Mouse (Mus musculus): ENCODE measurements around the gene Layn.

DNA sequence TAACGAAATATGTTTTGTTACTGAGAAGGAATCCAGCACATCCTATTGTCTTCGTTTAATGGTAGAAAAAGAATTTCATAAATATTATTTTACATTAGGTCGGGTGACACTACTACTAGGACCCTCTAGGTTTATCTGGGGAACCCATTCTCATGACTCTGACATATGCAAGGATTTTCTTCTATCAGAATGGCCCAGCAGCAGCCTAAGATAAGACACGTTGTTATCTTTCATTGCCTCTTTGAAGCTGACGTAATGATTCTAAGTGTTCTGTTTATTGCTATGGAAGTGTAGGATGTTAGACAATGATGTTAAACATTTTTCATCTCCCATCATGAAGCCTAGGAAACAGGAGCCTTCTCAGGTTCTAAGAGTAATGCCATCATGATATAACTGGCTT is 16.8 kb upstream of the Layn start:
- TF ChIP-seq FLI1 (IDR thresholded peaks at IDR 0.05; ENCODE audit: low read length) (no peak), GATA1 (IDR thresholded peaks at IDR 0.05; ENCODE audit: borderline replicate concordance, low read length) (no peak)
